Mouse (Mus musculus): ENCODE results near the gene Sirt7. TPM values are rescaled to one million over a fixed set of nuclear protein-coding genes. Genes with fewer than 3 reads are reported as not detected.
A peak's percentile ranks its signal among the peaks of the same experiment; 100 is the strongest.

Sirt7 gene
- polyA plus RNA-seq, 1 experiment from 2014 or later, result 28.1 TPM

DNA sequence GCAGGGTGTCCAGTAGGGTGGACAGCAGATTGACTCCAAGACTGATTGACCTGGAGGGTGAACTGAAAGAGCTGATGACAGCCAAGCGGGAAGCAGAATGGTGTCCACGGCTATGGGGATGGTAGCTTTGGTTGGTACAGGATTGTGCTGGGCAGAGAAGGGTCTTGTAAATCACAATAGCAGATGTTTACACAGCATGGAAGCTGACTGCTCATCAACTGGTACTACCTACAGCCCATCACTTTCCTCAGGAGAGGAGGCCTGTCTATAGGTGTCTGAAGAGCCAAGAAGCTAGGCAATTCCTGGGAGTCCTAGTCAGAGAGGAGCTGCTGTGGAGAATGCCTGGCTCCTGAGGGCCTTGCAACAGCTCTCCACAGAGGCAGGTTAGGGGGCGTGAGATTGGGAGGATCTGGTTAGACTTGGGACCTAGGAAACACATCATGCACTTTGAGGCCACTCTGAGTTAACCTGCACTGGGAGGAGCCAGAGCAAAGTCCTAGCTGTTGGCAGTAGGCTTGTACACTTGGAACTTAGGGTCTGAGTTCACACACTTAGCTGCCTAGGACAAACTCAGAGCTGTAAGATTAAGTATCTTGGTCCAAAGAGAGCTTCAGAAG lies 48.6 kb downstream of the Sirt7 start:
- no peak overlapping the region for H3K9ac ChIP-seq (ENCODE audit: low read length)
- no peak for ATAC-seq (replicated peaks; ENCODE audit: extremely low read depth, insufficient read depth, low FRiP score)
- WGBS, result 82% methylated on average over 3 of the region's 3 CpGs

DNA sequence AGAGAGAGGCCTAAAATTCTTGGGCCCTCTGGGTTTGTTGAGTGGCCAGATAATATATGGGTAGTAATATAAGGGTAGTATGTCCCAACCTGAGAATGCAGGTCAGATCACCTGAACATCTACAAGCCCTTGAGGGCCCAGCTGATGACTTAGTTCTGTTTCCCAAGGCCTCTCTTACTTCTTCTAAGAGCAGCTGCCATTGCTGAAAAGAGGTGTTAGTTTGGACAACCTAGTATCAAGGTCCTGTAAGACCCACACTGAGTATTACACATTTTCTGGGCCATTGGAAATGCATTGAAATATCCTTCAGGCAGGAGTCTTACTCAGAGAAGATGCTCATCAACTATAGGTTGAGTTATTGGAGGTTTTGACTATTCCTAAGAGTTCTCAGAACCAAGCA lies 49.1 kb downstream of the Sirt7 start:
- no peaks in the 10 kb centered on the region for H3K27me3 ChIP-seq (ENCODE audit: control insufficient read depth, insufficient read depth, low read length)
- H3K36me3 ChIP-seq (ENCODE audit: control insufficient read depth, insufficient read depth), result peaks cover 28% of the 10 kb centered on the region
- no peak overlapping the region for H3K4me3 ChIP-seq (ENCODE audit: low read length)
- H3K4me2 ChIP-seq (ENCODE audit: low read depth, low read length), result no peak overlapping the region
- H3K9ac ChIP-seq (ENCODE audit: low read length), result no peak overlapping the region
- H3K4me1 ChIP-seq (ENCODE audit: control insufficient read depth, insufficient read depth, low read length), result peaks cover 33% of the 10 kb centered on the region
- no peak overlapping the region for H3K27ac ChIP-seq (ENCODE audit: low read length)
- ATAC-seq (replicated peaks; ENCODE audit: extremely low read depth, insufficient read depth, low FRiP score), result no peak
- no peaks in the 10 kb centered on the region for H3K9me3 ChIP-seq (replicated peaks; ENCODE audit: control insufficient read depth, low read length)

More for the DNA sequence above, 48.6 kb downstream of the Sirt7 start:
- Histone ChIP-seq H3K36me3 (ENCODE audit: control insufficient read depth, insufficient read depth) (peaks cover 22% of the 10 kb centered on the region), H3K9me3 (replicated peaks; ENCODE audit: control insufficient read depth, low read length) (no peaks in the 10 kb centered on the region), H3K27ac (ENCODE audit: low read length) (no peak overlapping the region), H3K4me1 (ENCODE audit: control insufficient read depth, insufficient read depth, low read length) (peaks cover 29% of the 10 kb centered on the region), H3K4me2 (ENCODE audit: low read depth, low read length) (no peak overlapping the region), H3K4me3 (ENCODE audit: low read length) (no peak overlapping the region), H3K27me3 (ENCODE audit: control insufficient read depth, insufficient read depth, low read length) (no peaks in the 10 kb centered on the region)

DNA sequence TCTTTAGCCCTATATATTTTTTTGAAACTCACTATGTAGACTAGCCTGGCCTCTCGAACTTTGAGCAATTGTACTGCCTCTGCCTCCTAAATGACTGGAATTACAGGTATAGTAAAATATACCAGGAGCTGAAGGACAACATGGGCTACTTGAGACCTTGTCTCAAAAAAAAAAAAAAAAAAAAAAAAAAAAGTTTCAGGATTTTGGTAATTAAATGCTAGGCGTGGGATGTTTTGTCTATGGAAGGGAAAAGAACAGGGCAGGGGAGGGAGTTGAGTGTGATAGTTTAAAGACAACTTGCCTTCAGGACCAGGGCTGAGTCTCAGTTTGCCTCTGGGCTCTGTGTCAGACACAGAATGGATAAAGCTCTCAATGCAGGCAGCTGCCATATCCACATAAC lies 50.0 kb downstream of the Sirt7 start:
- Histone ChIP-seq H3K9ac (ENCODE audit: low read length) (no peak overlapping the region), H3K36me3 (ENCODE audit: control insufficient read depth, insufficient read depth) (peaks cover 37% of the 10 kb centered on the region), H3K4me1 (ENCODE audit: control insufficient read depth, insufficient read depth, low read length) (peaks cover 29% of the 10 kb centered on the region), H3K27ac (ENCODE audit: low read length) (no peak overlapping the region; the same call in 1 of the 2 replicates), H3K4me2 (ENCODE audit: low read depth, low read length) (no peak overlapping the region), H3K9me3 (replicated peaks; ENCODE audit: control insufficient read depth, low read length) (no peaks in the 10 kb centered on the region), H3K4me3 (ENCODE audit: low read length) (no peak overlapping the region), H3K27me3 (ENCODE audit: control insufficient read depth, insufficient read depth, low read length) (no peaks in the 10 kb centered on the region)
- ATAC-seq (replicated peaks; ENCODE audit: extremely low read depth, insufficient read depth, low FRiP score), result no peak
- 84% methylated on average over 2 of the region's 2 CpGs for WGBS

DNA sequence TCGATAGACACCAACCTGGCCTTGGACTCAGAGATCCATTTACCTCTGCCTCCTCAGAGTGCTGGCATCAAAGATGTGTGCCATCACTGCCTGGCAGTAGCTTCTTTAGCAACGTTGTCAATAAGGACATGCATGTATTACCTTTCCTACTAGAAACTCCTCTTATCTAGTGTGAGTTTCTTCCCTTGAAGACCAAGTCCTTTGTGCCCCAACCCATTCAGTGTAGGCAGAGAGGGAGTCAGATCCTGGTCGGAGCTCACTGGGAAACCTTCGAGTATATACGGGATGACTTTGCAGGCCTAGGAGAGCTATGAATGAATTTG lies 50.8 kb downstream of the Sirt7 start:
- Histone ChIP-seq H3K9ac (ENCODE audit: low read length) (peak overlapping the region; percentile 95), H3K36me3 (ENCODE audit: control insufficient read depth, insufficient read depth) (peaks cover 38% of the 10 kb centered on the region), H3K27me3 (ENCODE audit: control insufficient read depth, insufficient read depth, low read length) (no peaks in the 10 kb centered on the region), H3K4me3 (ENCODE audit: low read length) (peak overlapping the region; percentile 97), H3K9me3 (replicated peaks; ENCODE audit: control insufficient read depth, low read length) (no peaks in the 10 kb centered on the region), H3K27ac (ENCODE audit: low read length) (peak overlapping the region; percentile 68), H3K4me1 (ENCODE audit: control insufficient read depth, insufficient read depth, low read length) (peaks cover 21% of the 10 kb centered on the region), H3K4me2 (ENCODE audit: low read depth, low read length) (peak overlapping the region; percentile 68)
- WGBS, result 25% methylated on average over 5 of the region's 5 CpGs
- ATAC-seq (replicated peaks; ENCODE audit: extremely low read depth, insufficient read depth, low FRiP score), result no peak

DNA sequence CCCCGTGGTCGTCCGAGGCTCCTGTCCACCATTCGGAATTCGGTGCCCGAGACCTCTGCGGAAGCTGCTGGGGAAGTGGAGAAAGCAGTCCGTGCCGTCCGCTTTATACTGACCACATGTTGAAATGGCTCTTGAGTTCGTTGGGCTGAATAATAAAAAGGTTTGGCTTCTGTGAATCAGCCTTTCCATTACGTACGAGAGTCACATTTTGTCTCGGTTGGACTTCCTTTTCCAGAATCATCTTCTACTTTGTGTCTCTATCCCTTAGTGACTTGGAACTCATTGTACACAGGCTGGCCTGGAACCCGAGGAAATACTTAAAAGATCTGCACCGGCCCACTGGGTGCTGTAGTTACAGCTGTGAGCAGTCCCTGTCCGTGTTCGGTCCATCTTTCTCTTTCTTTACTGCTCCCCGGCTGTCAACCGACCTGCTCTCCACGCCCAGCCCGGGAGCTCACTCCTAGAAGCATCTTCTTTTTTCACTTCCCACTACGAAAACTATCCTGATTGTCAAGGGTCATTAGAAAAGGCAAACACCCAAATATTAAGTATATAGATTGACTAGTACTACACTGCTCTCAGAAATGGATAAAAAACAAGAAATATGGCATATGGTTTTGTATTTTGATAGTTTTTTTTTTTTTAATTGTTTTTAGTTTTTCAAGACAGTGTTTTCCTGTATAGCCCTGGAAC lies 51.3 kb downstream of the Sirt7 start:
- peak overlapping the region; percentile 95 for H3K9ac ChIP-seq (ENCODE audit: low read length)
- H3K4me2 ChIP-seq (ENCODE audit: low read depth, low read length), result peak overlapping the region; percentile 68
- no peaks in the 10 kb centered on the region for H3K27me3 ChIP-seq (ENCODE audit: control insufficient read depth, insufficient read depth, low read length)
- under 1% methylated on average over 23 of the region's 23 CpGs for WGBS
- peak overlapping the region; percentile 99 for H3K27ac ChIP-seq (ENCODE audit: low read length)
- H3K4me1 ChIP-seq (ENCODE audit: control insufficient read depth, insufficient read depth, low read length), result peaks cover 19% of the 10 kb centered on the region
- H3K4me3 ChIP-seq (ENCODE audit: low read length), result peak overlapping the region; percentile 97
- H3K9me3 ChIP-seq (replicated peaks; ENCODE audit: control insufficient read depth, low read length), result no peaks in the 10 kb centered on the region
- 0 out of 2 replicates have a peak, but pooled peaks have one; percentile 0 for ATAC-seq (replicated peaks; ENCODE audit: extremely low read depth, insufficient read depth, low FRiP score)
- peaks cover 33% of the 10 kb centered on the region for H3K36me3 ChIP-seq (ENCODE audit: control insufficient read depth, insufficient read depth)

DNA sequence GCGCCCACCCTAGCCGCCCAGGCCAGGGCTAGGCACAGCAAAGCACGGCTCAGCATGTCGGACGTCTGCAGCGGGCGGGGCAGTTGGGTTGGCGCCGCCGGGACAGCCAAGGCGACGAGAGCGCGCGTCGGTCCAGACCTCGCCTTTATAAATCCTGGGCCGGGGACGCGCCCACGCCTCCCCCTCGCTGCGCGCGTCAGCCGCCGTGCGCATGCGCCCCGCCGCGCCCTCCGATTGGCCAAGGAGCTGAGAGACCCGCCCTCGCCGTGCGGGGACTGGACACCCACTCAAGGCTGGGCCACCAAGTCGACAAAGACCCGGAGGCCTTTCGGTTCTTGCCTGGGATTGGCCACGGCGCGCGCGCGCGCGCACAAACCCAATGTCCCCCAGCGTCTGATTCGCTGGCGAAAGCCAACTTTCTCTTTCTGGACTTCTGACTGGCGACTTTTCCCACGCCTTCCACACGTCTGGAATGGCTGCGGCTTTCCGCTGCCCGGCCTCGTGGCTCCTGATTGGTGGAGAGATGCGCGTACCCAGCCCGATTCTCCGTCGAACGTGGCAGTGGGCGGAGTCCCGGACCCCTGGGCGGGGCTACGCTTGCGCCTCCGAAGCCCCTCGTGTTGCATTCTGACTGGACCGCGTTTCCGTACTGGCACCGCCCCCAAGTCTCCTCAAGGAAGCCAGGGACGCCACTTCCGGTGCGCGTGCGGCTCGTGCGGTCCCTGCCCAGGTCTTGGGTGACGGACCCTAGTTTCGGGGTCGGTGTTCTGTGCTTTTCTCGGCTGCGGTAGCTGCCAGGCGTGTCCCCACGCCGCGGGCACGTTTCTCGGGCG lies 52.1 kb downstream of the Sirt7 start, which contains the start of gene P4hb:
Gene P4hb, minus strand, starts transcription at position 502 of the 833 bp plus-strand sequence.
- ATAC-seq (replicated peaks; ENCODE audit: extremely low read depth, insufficient read depth, low FRiP score), result peak; percentile 96
- under 1% methylated on average over 94 of the region's 94 CpGs for WGBS
- Histone ChIP-seq H3K4me1 (ENCODE audit: control insufficient read depth, insufficient read depth, low read length) (peaks cover 19% of the 10 kb centered on the region), H3K27me3 (ENCODE audit: control insufficient read depth, insufficient read depth, low read length) (no peaks in the 10 kb centered on the region), H3K27ac (ENCODE audit: low read length) (peak within 1 kb of the TSS; percentile 99), H3K9me3 (replicated peaks; ENCODE audit: control insufficient read depth, low read length) (no peaks in the 10 kb centered on the region), H3K4me2 (ENCODE audit: low read depth, low read length) (peak within 1 kb of the TSS; percentile 90), H3K36me3 (ENCODE audit: control insufficient read depth, insufficient read depth) (peaks cover 33% of the 10 kb centered on the region), H3K4me3 (ENCODE audit: low read length) (peak within 1 kb of the TSS; percentile 97), H3K9ac (ENCODE audit: low read length) (peak within 1 kb of the TSS; percentile 97)

DNA sequence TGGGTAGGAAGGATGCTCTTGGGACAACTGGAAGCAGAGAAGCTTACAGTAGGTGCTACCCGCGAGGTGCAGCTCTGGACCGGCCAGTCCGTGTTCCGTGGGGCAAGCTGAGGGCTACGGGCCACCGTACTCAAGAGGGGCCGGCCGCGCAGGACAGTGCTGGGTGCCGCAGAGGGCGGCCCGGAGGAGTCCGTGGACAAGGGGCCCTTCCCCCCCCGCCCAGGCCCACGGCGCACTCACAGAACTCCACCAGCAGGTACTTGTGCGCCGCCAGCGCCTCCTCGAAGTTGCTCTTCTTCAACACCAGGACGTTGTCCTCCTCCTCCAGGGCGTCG lies 52.7 kb downstream of the Sirt7 start:
- Histone ChIP-seq H3K4me2 (ENCODE audit: low read depth, low read length) (peak overlapping the region; percentile 90), H3K9ac (ENCODE audit: low read length) (peak overlapping the region; percentile 97), H3K36me3 (ENCODE audit: control insufficient read depth, insufficient read depth) (peaks cover 33% of the 10 kb centered on the region), H3K9me3 (replicated peaks; ENCODE audit: control insufficient read depth, low read length) (no peaks in the 10 kb centered on the region), H3K27ac (ENCODE audit: low read length) (peak overlapping the region; percentile 92), H3K27me3 (ENCODE audit: control insufficient read depth, insufficient read depth, low read length) (no peaks in the 10 kb centered on the region), H3K4me3 (ENCODE audit: low read length) (peak overlapping the region; percentile 97), H3K4me1 (ENCODE audit: control insufficient read depth, insufficient read depth, low read length) (peaks cover 19% of the 10 kb centered on the region)
- ATAC-seq (replicated peaks; ENCODE audit: extremely low read depth, insufficient read depth, low FRiP score), result peak; percentile 8
- 0% methylated on average over 24 of the region's 24 CpGs for WGBS

DNA sequence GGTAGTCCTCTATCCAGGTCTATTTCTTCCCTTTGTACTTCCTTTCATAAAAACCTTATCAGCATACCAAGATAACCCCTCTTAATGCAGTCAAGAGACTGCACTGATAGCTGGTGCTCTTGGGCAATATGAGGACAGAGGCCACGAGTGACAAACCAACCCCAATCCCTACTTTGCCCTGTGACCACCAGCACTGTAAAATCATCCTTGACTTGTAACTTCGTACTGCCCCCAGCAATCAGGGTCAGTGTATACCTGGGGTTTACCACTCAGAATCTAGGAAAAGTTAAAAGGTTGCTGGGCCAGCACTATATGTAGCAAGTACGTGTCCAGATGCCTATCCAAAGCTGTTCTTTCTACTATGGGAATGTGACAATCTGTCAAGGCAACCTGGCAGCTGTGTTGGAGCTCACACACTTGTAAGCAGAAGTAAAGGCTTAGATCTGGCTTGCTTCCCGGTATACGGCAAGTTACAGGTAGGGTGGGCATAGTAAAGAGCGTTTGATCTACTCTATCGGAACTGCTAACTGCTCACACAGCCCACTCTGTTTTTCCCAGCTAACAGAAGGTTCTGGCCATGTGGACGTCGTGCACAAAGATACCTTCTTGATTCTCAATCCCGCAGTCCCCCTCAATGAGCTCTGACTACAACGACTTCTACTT lies 53.2 kb downstream of the Sirt7 start:
- peaks cover 19% of the 10 kb centered on the region for H3K4me1 ChIP-seq (ENCODE audit: control insufficient read depth, insufficient read depth, low read length)
- peak overlapping the region; percentile 92 for H3K27ac ChIP-seq (ENCODE audit: low read length)
- peaks cover 38% of the 10 kb centered on the region for H3K36me3 ChIP-seq (ENCODE audit: control insufficient read depth, insufficient read depth)
- WGBS, result 4% methylated on average over 11 of the region's 11 CpGs
- peak overlapping the region; percentile 90 for H3K4me2 ChIP-seq (ENCODE audit: low read depth, low read length)
- H3K9ac ChIP-seq (ENCODE audit: low read length), result peak overlapping the region; percentile 97
- no peaks in the 10 kb centered on the region for H3K9me3 ChIP-seq (replicated peaks; ENCODE audit: control insufficient read depth, low read length)
- no peak for ATAC-seq (replicated peaks; ENCODE audit: extremely low read depth, insufficient read depth, low FRiP score)
- H3K4me3 ChIP-seq (ENCODE audit: low read length), result peak overlapping the region; percentile 97
- H3K27me3 ChIP-seq (ENCODE audit: control insufficient read depth, insufficient read depth, low read length), result no peaks in the 10 kb centered on the region

Measured in heart, embryonic 16.5 days (tissue).